Mouse (Mus musculus) 3T3-L1 (cell line): ENCODE measurements at regions not wholly inside any gene's neighbourhood (a gene's known extent, or its start where the extent isn't known, plus 50 kb on each side); places are given as distances from the start of the nearest gene placed in this dataset.
A peak's percentile ranks its signal among the peaks of the same experiment; 100 is the strongest.

Experiments
- DNase-seq: peaks from one replicate; pipeline ENCODE4 v3.0.0-alpha.2; 2015; ENCODE audit warnings: low read depth, low spot score

GRCm38 (mm10) chr12:118784643-118785042, 61.5 kb upstream of the Sp8 start:
- no peak for DNase-seq

GRCm38 (mm10) chr12:118781978-118782377, 64.2 kb upstream of the Sp8 start:
- peak; percentile 13 for DNase-seq

- DNase-seq = peak; percentile 66
Measured at GRCm38 (mm10) chr12:118775463-118776064, 70.6 kb upstream of the Sp8 start.

- no peak for DNase-seq
Measured at GRCm38 (mm10) chr12:118772790-118773189, 73.3 kb upstream of the Sp8 start.

GRCm38 (mm10) chr12:118766472-118766871, 79.7 kb upstream of the Sp8 start:
- DNase-seq = no peak

- peak; percentile 52 for DNase-seq
Measured at GRCm38 (mm10) chr12:118754076-118754475, 92.1 kb upstream of the Sp8 start.

GRCm38 (mm10) chr12:118739103-118739502, 107.0 kb upstream of the Sp8 start:
- DNase-seq = no peak

GRCm38 (mm10) chr12:118725891-118726290, 120.2 kb upstream of the Sp8 start:
- no peak for DNase-seq

GRCm38 (mm10) chr12:118719878-118720573, 126.1 kb upstream of the Sp8 start:
- peak; percentile 38 for DNase-seq

GRCm38 (mm10) chr12:118716824-118717223, 129.3 kb upstream of the Sp8 start:
- DNase-seq = no peak

GRCm38 (mm10) chr12:118706626-118707025, 139.5 kb upstream of the Sp8 start:
- DNase-seq = no peak

GRCm38 (mm10) chr12:118704826-118705225, 141.3 kb upstream of the Sp8 start:
- DNase-seq = no peak

- DNase-seq = no peak
Measured at GRCm38 (mm10) chr12:118703730-118704129, 142.4 kb upstream of the Sp8 start.

GRCm38 (mm10) chr12:118703068-118703662, 143.0 kb upstream of the Sp8 start:
- DNase-seq = peak; percentile 9

GRCm38 (mm10) chr12:118701838-118702237, 144.3 kb upstream of the Sp8 start:
- DNase-seq = peak; percentile 86

- no peak for DNase-seq
Measured at GRCm38 (mm10) chr12:118698110-118698509, 148.0 kb upstream of the Sp8 start.

GRCm38 (mm10) chr12:118694701-118695100, 151.4 kb upstream of the Sp8 start:
- peak; percentile 11 for DNase-seq

- peak; percentile 27 for DNase-seq
Measured at GRCm38 (mm10) chr12:118682902-118683301, 163.2 kb upstream of the Sp8 start.

GRCm38 (mm10) chr12:118677989-118678388, 168.1 kb upstream of the Sp8 start:
- no peak for DNase-seq

- no peak for DNase-seq
Measured at GRCm38 (mm10) chr12:118661575-118661974, 184.6 kb upstream of the Sp8 start.

- DNase-seq = no peak
Measured at GRCm38 (mm10) chr12:118661214-118661486, 185.0 kb upstream of the Sp8 start.

- DNase-seq = no peak
Measured at GRCm38 (mm10) chr12:118660384-118661213, 185.5 kb upstream of the Sp8 start.
